Mouse (Mus musculus): ENCODE data around the gene D7Ertd443e. TPM values are rescaled to one million over a fixed set of nuclear protein-coding genes. Genes with fewer than 3 reads are reported as not detected.

Gene D7Ertd443e
- total and polyA plus RNA-seq, 3 experiments, result not detected

DNA sequence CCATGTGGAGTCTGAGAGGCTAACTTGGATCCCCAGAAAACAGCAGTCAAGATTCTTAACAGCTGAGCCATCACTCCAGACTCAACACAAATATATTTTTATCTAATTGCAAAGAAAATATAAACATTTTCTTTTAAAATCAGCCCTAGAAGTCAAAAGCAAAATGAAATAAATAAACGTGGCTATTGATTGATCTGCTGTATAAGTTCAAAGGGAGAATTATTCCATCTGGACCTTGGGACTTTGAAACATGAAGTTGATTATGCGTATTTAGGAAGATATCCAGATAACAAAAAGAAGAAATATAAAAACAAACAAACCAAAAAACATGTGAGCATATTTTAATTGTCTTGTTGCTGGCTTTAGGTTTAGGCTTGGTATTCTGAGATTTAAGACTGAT, 149.9 kb downstream of the D7Ertd443e start:
- no peak overlapping the region for H3K4me2 ChIP-seq (ENCODE audit: insufficient read depth, low read depth, poor library complexity, severe bottlenecking)
- H3K4me3 ChIP-seq (replicated peaks in 1 of 3; ENCODE audit: low read depth in 2 of 3, low read length in 2 of 3, poor library complexity in 1 of 3), result no peak overlapping the region
- H3K79me2 ChIP-seq (replicated peaks; ENCODE audit: control insufficient read depth, extremely low read depth, insufficient read depth, poor library complexity, severe bottlenecking), result no peaks in the 10 kb centered on the region
- no peaks in the 10 kb centered on the region for H3K27me3 ChIP-seq (replicated peaks)
- DNase-seq (ENCODE audit: extremely low read depth), result no peak
- no peak overlapping the region for H3K27ac ChIP-seq (ENCODE audit: insufficient read depth, low read depth)
- no peaks in the 10 kb centered on the region for H3K36me3 ChIP-seq (replicated peaks in 1 of 2; ENCODE audit: control insufficient read depth in 1 of 2, insufficient read depth in 1 of 2, low read length in 1 of 2)
- H3K4me1 ChIP-seq (ENCODE audit: control insufficient read depth in 1 of 2, insufficient read depth in 2 of 2), result no peaks in the 10 kb centered on the region
- in situ Hi-C loops (cut with MboI; ENCODE audit: low pct_ligation_motif_present, low pct_unique_long_range_greater_than_20kb, low sequenced_read_pairs) (no loop called here), dilution Hi-C loops (cut with MboI; ENCODE audit: extremely low pct_ligation_motif_present, extremely low pct_unique_long_range_greater_than_20kb, low sequenced_read_pairs) (no loop called here)
- TF ChIP-seq MAFK (IDR thresholded peaks at IDR 0.05; ENCODE audit: insufficient replicate concordance, low read length) (no peak), JUN (IDR thresholded peaks at IDR 0.05; ENCODE audit: insufficient read depth, low read depth, low read length) (no peak), ZMIZ1 (IDR thresholded peaks at IDR 0.05; ENCODE audit: low read depth, low read length) (no peak), NRF1 (IDR thresholded peaks at IDR 0.05; ENCODE audit: low read depth, low read length) (no peak), ZC3H11A (IDR thresholded peaks at IDR 0.05; ENCODE audit: low read depth, low read length) (no peak), RCOR1 (conservative IDR thresholded peaks at IDR 0.05; ENCODE audit: low read depth, low read length) (no peak), SIN3A (IDR thresholded peaks at IDR 0.05; ENCODE audit: low read length) (no peak), TBP (conservative IDR thresholded peaks at IDR 0.05; ENCODE audit: low read depth, low read length) (no peak), UBTF (IDR thresholded peaks at IDR 0.05; ENCODE audit: low read depth, low read length) (no peak), MEF2A (IDR thresholded peaks at IDR 0.05; ENCODE audit: borderline replicate concordance, low read depth, low read length) (no peak), SMC3 (IDR thresholded peaks at IDR 0.05; ENCODE audit: low read depth, low read length) (no peak), HCFC1 (IDR thresholded peaks at IDR 0.05; ENCODE audit: low read depth, low read length) (no peak), MAZ (IDR thresholded peaks at IDR 0.05; ENCODE audit: low read depth, low read length) (no peak)
- peaks cover 65% of the 10 kb centered on the region for H3K9me3 ChIP-seq (replicated peaks; ENCODE audit: low read length)
- no peak overlapping the region for H3K9ac ChIP-seq (ENCODE audit: insufficient read depth, low read depth)

DNA sequence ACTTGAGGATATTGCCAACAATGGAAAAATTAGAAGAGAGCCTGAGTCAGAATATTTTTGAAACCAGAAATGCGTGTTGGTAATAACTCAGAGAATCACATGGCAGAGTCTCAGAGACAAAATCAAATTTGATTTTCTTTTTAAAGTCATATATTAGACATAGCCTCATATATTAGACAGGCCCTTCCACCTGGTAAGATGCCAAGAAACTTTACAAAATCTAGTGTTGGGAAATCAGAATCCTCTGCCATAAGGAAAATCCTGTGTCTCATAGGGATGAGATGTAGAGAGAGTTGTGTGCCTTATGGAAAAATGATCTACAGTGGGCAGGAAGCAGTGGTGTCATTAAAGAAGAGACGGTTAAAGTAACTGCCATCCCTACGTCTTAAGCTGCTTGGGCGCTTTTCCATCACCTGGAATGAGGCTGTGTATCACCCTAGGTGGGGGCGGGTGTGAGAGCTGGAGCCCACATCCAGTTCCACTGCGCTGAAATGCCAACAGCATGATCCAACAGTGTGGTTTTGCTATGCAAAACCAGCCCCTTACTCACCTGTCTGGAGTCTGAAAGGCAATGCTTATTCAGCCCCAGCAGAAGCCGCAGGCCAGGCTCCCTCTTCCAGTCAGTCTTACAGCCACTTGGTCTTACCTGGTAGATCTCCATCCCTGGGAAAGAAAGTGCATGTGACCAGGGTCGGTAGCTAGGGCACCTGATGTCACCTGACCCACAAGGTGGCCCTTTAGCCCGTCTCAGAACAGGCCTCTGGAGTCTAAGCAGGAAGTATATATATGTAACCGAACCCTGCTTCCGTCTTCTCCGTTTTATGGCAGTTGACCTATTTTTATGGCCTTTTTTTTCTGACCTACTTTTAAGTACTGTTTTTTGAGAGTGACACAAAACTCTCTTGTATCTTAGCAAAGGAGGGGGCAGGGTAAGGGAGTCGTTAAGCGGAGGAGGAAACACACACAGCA, 153.8 kb downstream of the D7Ertd443e start, which contains the start of gene Adam12:
TSS of gene Adam12 (minus strand) at position 769 of the 969 bp plus-strand sequence.
- no peak within 1 kb of the TSS for H3K4me2 ChIP-seq (ENCODE audit: insufficient read depth, low read depth, poor library complexity, severe bottlenecking)
- dilution Hi-C loops (cut with MboI; ENCODE audit: extremely low pct_ligation_motif_present, extremely low pct_unique_long_range_greater_than_20kb, low sequenced_read_pairs), result no loop called here
- H3K9me3 ChIP-seq (replicated peaks; ENCODE audit: low read length), result peaks cover 73% of the 10 kb centered on the region
- no peak within 1 kb of the TSS for H3K4me3 ChIP-seq (replicated peaks in 1 of 3; ENCODE audit: low read depth in 2 of 3, low read length in 2 of 3, poor library complexity in 1 of 3)
- in situ Hi-C loops (cut with MboI; ENCODE audit: low pct_ligation_motif_present, low pct_unique_long_range_greater_than_20kb, low sequenced_read_pairs), result no loop called here
- TF ChIP-seq SIN3A (IDR thresholded peaks at IDR 0.05; ENCODE audit: low read length) (no peak), ELF1 (IDR thresholded peaks at IDR 0.05; ENCODE audit: low read depth, low read length) (no peak), TCF12 (IDR thresholded peaks at IDR 0.05; ENCODE audit: low read depth, low read length) (no peak), ETS1 (conservative IDR thresholded peaks at IDR 0.05; ENCODE audit: low read depth, low read length) (no peak), JUN (IDR thresholded peaks at IDR 0.05; ENCODE audit: insufficient read depth, low read depth, low read length) (no peak), E2F4 (IDR thresholded peaks at IDR 0.05; ENCODE audit: insufficient replicate concordance, low read depth, low read length) (no peak), RCOR1 (conservative IDR thresholded peaks at IDR 0.05; ENCODE audit: low read depth, low read length) (no peak), ZKSCAN1 (IDR thresholded peaks at IDR 0.05; ENCODE audit: borderline replicate concordance, low read depth, low read length) (no peak), MYC (IDR thresholded peaks at IDR 0.05; ENCODE audit: low read depth, low read length) (no peak), POLR2AphosphoS2 (IDR thresholded peaks at IDR 0.05; ENCODE audit: low read depth, low read length) (no peak), HCFC1 (IDR thresholded peaks at IDR 0.05; ENCODE audit: low read depth, low read length) (no peak), KAT2A (IDR thresholded peaks at IDR 0.05; ENCODE audit: insufficient replicate concordance, low read length) (no peak), CHD1 (IDR thresholded peaks at IDR 0.05; ENCODE audit: low read depth, low read length) (no peak), POLR2A (IDR thresholded peaks at IDR 0.05; ENCODE audit: low read depth, low read length) (no peak)
- H3K79me2 ChIP-seq (replicated peaks; ENCODE audit: control insufficient read depth, extremely low read depth, insufficient read depth, poor library complexity, severe bottlenecking), result no peaks in the 10 kb centered on the region
- H3K4me1 ChIP-seq (ENCODE audit: control insufficient read depth in 1 of 2, insufficient read depth in 2 of 2), result no peaks in the 10 kb centered on the region
- no peaks in the 10 kb centered on the region for H3K36me3 ChIP-seq (replicated peaks in 1 of 2; ENCODE audit: control insufficient read depth in 1 of 2, insufficient read depth in 1 of 2, low read length in 1 of 2)
- H3K27me3 ChIP-seq (replicated peaks), result no peaks in the 10 kb centered on the region
- no peak within 1 kb of the TSS for H3K27ac ChIP-seq (ENCODE audit: insufficient read depth, low read depth)
- H3K9ac ChIP-seq (ENCODE audit: insufficient read depth, low read depth), result no peak within 1 kb of the TSS
- DNase-seq (ENCODE audit: extremely low read depth), result no peak

Data from CH12.LX (cell line).